Mouse (Mus musculus) embryonic facial prominence, embryonic 13.5 days (tissue): ENCODE data around the gene Ccdc85c. TPM values are rescaled to one million over a fixed set of nuclear protein-coding genes. Genes with fewer than 3 reads are reported as not detected.

Source experiments
- ATAC-seq: fragments of 200-750 bp; cut with Nextera tagmentation; 2 replicates; pipeline ENCODE4 v1.8.0; 2017; ENCODE audit warnings: low read depth; ENCODE audit not compliant: insufficient number of reproducible peaks, insufficient read depth, low FRiP score, low TSS enrichment
- H3K27ac ChIP-seq: fragments of 300-500 bp; sonication (generic); 2 replicates; pipeline ENCODE4 v1.5.1; 2015; ENCODE audit warnings: moderate library complexity, mild to moderate bottlenecking, inconsistent platforms
- H3K27me3 ChIP-seq: fragments of 300-500 bp; sonication (generic); 2 replicates; pipeline ENCODE4 v1.6.1; 2015; ENCODE audit warnings: mild to moderate bottlenecking, inconsistent platforms
- H3K36me3 ChIP-seq: fragments of 300-500 bp; sonication (generic); 2 replicates; pipeline ENCODE4 v1.6.1; 2015; ENCODE audit warnings: mild to moderate bottlenecking, inconsistent platforms
- H3K4me1 ChIP-seq: fragments of 300-500 bp; sonication (generic); 2 replicates; pipeline ENCODE4 v1.6.1; 2015; ENCODE audit warnings: inconsistent platforms
- H3K4me2 ChIP-seq: fragments of 300-500 bp; sonication (generic); 2 replicates; pipeline ENCODE4 v1.6.1; 2015; ENCODE audit warnings: moderate library complexity, mild to moderate bottlenecking, inconsistent platforms
- H3K4me3 ChIP-seq: fragments of 300-500 bp; sonication (generic); 2 replicates; pipeline ENCODE4 v1.5.1; 2015; ENCODE audit warnings: mild to moderate bottlenecking, inconsistent platforms
- H3K9ac ChIP-seq: fragments of 300-500 bp; sonication (generic); 2 replicates; pipeline ENCODE4 v1.6.1; 2015; ENCODE audit warnings: mild to moderate bottlenecking, inconsistent platforms
- H3K9me3 ChIP-seq: fragments of 300-500 bp; sonication (generic); 2 replicates; pipeline ENCODE4 v1.6.1; 2016; ENCODE audit warnings: inconsistent platforms
- WGBS: fragments of 180-500 bp; shearing (Covaris S2); methylation state at CpG from one replicate; pipeline ENCODE4 v1.1.7; 2015; ENCODE audit warnings: mixed read lengths; 5-methylcytosine and 5-hydroxymethylcytosine counted together
- polyA plus RNA-seq: library from polyadenylated mRNA; unstranded; fragments of >200 nt; fragmentation: Nextera tagmentation; extraction: Ambion mirVana; gene quantifications from 2 replicates; pipeline ENCODE4 v1.2.1, GENCODE M21; 2015

Gene Ccdc85c
- polyA plus RNA-seq = 6.3 and 6.6 TPM in 2 replicates

DNA sequence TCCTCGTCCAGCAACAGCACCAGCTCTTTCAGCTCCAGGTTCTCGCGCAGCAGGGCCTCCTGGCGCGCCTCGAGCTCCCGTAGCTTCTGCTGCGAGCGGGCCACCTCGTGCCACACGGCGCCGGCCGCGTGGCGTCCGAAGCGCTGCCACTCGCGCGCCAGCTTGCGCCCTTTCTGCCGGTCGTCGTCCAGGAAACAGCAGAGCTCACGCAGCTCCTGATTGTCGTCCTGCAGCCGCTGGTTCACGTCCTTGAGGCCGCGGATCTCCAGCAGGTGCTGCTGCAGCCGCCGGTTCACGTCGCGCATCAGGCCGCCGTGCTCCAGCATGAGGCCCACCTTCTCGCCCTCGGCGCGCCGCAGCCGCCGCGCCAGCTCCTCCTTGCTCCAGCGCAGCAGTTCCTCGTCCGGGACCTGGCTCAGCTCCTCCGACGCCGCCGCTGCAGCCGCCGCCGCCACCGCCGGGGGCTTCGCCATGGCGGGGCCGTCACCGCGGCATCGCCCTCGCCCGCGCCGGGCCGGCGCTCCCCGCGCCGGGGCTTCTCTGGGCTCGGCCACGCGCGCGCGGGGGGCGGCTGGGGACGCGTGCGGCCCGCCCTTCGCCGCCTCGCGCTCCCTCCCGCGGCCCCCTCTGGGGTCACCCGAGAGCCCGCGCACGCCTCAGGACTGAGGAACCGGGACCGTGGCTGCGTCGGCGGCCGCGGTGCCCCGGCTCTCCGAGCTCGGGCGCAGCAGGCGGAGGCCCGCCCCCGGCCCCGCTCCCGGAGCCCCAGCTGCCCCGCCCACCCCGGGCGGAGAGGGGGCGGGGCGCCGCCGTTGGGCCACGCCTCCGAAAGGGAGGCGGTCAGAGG is at the start of gene Ccdc85c:
TSS of gene Ccdc85c (minus strand) at position 765 of the 847 bp plus-strand sequence.
- Histone ChIP-seq H3K4me1 (peaks cover 74% of the 10 kb centered on the region), H3K27me3 (no peaks in the 10 kb centered on the region), H3K9me3 (no peaks in the 10 kb centered on the region), H3K36me3 (0 out of 2 replicates have a peak, but pooled peaks cover 5% of the 10 kb centered on the region), H3K9ac (peak within 1 kb of the TSS; percentile 79), H3K4me3 (peak within 1 kb of the TSS; percentile 66), H3K27ac (peak within 1 kb of the TSS; percentile 86), H3K4me2 (peak within 1 kb of the TSS; percentile 97)
- no peak; the same call in 1 of the 2 replicates for ATAC-seq
- WGBS = under 1% methylated on average over 100 of the region's 120 CpGs

DNA sequence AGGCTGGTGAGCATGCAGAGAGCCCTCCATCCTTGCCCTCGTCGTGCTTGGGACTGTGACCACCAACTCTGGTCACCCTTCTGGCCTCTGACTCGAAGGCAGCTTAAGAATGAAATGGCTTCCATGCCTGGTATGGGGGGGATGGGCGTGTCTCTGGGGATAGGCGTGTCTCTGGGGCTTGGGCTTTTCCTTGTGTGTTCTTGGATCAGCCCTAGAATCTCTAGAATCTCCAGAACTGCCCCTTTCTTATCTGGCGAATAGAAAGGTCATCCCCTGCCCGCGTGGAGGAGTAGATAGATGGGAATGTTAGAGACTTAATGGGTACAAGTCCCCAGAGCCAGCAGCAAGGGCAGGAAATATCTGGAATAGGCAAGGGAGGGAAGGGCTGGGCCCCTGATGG is 44.9 kb upstream of the Ccdc85c start:
- H3K4me2 ChIP-seq = no peak overlapping the region
- H3K4me3 ChIP-seq = no peak overlapping the region
- H3K9ac ChIP-seq = no peak overlapping the region
- WGBS = 9% methylated on average over 8 of the region's 8 CpGs
- H3K36me3 ChIP-seq = no peaks in the 10 kb centered on the region
- H3K9me3 ChIP-seq = no peaks in the 10 kb centered on the region
- H3K4me1 ChIP-seq = peaks cover 28% of the 10 kb centered on the region
- H3K27ac ChIP-seq = no peak overlapping the region
- ATAC-seq = no peak
- H3K27me3 ChIP-seq = peaks cover 71% of the 10 kb centered on the region

DNA sequence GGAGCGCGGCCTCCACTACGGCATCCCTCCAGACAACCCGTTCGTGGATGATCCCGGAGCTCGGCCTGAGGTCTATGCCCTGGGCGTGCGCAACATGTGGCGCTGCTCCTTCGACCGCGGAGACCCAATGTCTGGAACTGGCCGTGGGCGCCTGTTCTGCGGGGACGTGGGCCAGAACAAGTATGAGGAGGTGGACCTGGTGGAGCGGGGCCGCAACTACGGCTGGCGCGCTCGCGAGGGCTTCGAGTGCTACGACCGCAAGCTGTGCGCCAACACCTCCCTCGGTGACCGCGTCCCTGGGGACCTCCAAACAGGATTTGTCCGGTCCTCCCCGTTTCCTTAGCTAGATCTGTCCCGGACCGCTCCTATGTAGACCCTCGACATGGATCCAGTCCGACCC is 43.3 kb upstream of the Ccdc85c start:
- H3K9ac ChIP-seq = 0 out of 2 replicates have a peak overlapping the region, but pooled peaks have one; percentile 40
- 4% methylated on average over 37 of the region's 37 CpGs for WGBS

DNA sequence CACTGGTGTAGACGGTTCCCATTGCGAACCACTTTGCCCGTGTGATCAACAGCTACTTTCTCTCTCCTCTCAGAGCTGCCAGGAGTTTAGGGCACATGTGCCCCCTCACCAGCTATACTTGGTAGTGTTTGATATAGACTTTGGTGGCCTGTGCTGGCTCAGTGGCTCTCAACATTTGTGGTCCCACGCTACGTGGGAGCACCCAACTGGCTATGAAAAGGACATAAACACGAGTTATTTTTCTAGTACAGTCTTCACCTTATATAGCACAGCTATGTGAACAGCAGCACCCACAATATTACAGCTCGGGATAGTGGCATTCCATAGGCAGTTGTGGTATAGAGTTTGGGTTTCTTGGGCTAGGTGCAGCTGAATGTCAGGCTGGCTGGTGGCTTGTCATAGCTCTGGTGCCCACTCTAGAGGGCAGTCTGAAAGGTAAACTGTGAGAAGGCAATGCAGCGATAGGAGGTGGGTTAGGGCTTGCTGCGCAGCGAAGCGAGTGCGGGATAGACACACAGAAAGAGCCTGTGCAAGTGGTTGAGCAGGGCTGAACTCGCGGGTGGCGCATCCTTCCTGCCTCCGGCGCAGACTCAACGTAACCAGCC is 42.7 kb upstream of the Ccdc85c start:
- no peak for ATAC-seq
- WGBS = 12% methylated on average over 18 of the region's 18 CpGs

More for the DNA sequence above, 43.3 kb upstream of the Ccdc85c start:
- peaks cover 28% of the 10 kb centered on the region for H3K4me1 ChIP-seq
- peak overlapping the region; percentile 53 for H3K4me2 ChIP-seq
- peak overlapping the region; percentile 24 for H3K4me3 ChIP-seq
- no peaks in the 10 kb centered on the region for H3K36me3 ChIP-seq
- H3K27me3 ChIP-seq = peaks cover 79% of the 10 kb centered on the region
- no peaks in the 10 kb centered on the region for H3K9me3 ChIP-seq
- no peak overlapping the region for H3K27ac ChIP-seq
- ATAC-seq = no peak

DNA sequence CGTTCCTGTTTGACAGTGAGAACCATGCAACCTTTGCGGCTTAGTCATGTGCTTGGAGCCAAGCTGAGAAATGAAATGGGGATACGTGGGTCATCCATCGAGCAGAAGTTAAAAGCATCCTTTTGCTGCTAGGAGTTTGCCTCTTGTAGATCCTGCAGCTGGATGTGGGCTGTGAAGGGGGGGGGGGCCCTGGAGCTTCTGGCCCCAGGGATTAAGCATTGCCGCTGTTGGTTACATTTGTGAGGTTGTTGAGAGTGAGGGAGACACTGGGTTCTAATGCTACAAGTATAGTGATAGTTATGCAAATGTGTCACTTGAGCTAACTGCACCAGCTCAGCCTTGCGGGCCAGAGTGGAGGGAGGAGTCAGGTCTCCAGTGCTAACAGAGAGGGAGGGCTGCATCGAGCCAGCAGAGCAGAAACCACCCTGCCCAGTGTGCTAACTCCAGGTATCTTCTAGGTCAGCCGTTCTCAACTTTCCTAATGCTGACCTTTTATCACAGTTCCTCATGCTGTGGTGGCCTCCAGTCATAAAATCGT is 42.0 kb upstream of the Ccdc85c start:
- H3K27ac ChIP-seq = no peak overlapping the region
- H3K4me2 ChIP-seq = no peak overlapping the region
- H3K9me3 ChIP-seq = no peaks in the 10 kb centered on the region
- no peaks in the 10 kb centered on the region for H3K36me3 ChIP-seq
- H3K4me1 ChIP-seq = peaks cover 28% of the 10 kb centered on the region
- peaks cover 81% of the 10 kb centered on the region for H3K27me3 ChIP-seq
- H3K9ac ChIP-seq = no peak overlapping the region
- 8% methylated on average over 9 of the region's 9 CpGs for WGBS
- no peak overlapping the region for H3K4me3 ChIP-seq
- no peak for ATAC-seq

More for the DNA sequence above, 42.7 kb upstream of the Ccdc85c start:
- Histone ChIP-seq H3K4me1 (peaks cover 28% of the 10 kb centered on the region), H3K4me2 (peak overlapping the region; percentile 53), H3K9ac (0 out of 2 replicates have a peak overlapping the region, but pooled peaks have one; percentile 40), H3K36me3 (no peaks in the 10 kb centered on the region), H3K27ac (no peak overlapping the region), H3K4me3 (peak overlapping the region; percentile 24), H3K9me3 (no peaks in the 10 kb centered on the region), H3K27me3 (peaks cover 81% of the 10 kb centered on the region)

DNA sequence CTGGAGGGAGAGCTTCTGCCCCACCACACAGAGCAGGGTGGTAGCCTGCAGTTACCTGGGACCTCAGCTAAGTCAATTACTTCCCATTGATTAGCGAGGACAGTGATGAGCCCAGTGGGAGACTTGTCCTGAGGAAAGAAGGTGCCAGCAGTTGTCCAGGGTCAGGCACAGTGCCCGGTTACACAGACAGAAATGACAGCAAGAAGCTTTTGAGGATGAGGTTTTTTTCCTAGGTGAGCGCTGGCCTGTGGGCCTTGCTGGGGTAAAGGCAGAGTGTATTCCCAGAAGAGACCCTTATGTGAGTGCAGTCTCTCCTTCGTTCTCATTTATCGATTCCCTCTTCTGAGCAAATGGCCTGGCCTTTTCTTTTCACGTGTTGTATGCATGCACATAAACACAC is 41.4 kb upstream of the Ccdc85c start:
- no peak overlapping the region for H3K27ac ChIP-seq
- H3K27me3 ChIP-seq = peaks cover 75% of the 10 kb centered on the region
- H3K9me3 ChIP-seq = no peaks in the 10 kb centered on the region
- H3K36me3 ChIP-seq = no peaks in the 10 kb centered on the region
- peaks cover 28% of the 10 kb centered on the region for H3K4me1 ChIP-seq
- no peak overlapping the region for H3K9ac ChIP-seq
- no peak for ATAC-seq
- H3K4me3 ChIP-seq = no peak overlapping the region
- 25% methylated on average over 6 of the region's 6 CpGs for WGBS
- no peak overlapping the region for H3K4me2 ChIP-seq

DNA sequence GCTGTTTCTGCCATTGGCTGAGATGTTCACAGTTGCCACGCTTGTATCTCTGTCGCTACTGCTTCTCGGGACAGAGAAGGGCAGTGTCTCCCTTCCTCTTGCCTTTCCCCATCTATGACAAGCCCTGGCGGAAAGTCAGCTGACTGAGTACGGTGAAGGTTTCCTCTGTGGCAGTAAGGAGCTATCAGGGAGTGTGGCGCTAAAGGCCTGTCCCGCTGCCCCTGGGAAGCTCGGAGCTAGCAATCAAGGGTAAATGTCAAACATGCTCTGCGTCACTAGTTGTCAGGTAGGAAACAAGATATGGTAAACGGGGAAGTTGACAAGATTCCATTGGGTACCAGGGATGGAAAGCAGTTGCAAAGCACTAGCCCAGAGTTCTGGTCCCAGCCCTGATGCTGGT is 40.6 kb upstream of the Ccdc85c start:
- Histone ChIP-seq H3K4me2 (no peak overlapping the region), H3K4me3 (no peak overlapping the region), H3K9ac (no peak overlapping the region), H3K27me3 (peaks cover 66% of the 10 kb centered on the region), H3K36me3 (no peaks in the 10 kb centered on the region), H3K27ac (no peak overlapping the region), H3K4me1 (peaks cover 27% of the 10 kb centered on the region), H3K9me3 (no peaks in the 10 kb centered on the region)
- no peak for ATAC-seq
- WGBS = 29% methylated on average over 10 of the region's 10 CpGs

DNA sequence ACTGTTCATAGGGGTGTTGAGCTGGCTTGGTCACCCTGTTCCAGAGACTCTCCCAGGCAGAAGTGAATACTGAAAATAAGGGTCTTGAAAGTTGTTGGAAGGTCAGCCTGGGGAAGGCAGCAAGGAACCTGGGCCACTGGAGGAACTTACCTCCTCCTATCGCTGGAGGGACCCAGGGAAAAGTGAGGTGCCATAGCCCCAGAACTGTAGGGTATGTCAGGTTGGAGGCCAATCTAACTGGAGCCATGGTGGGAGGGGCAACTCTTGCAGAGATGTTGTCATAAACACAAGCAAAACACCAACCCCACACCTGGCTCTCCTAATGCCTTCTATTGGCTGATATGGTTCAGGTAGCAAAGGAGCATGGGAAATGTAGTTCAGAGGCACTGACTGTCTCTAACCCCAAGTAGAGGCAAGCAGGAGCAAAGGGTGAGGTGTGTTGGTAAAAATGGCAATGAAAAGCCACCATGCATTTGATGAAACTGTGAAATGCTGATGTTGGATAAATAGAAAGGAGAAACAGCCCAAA is 38.1 kb upstream of the Ccdc85c start:
- no peak overlapping the region for H3K4me2 ChIP-seq
- no peak overlapping the region for H3K9ac ChIP-seq
- peaks cover 14% of the 10 kb centered on the region for H3K4me1 ChIP-seq
- no peaks in the 10 kb centered on the region for H3K36me3 ChIP-seq
- peaks cover 51% of the 10 kb centered on the region for H3K27me3 ChIP-seq
- no peak overlapping the region for H3K27ac ChIP-seq
- H3K9me3 ChIP-seq = no peaks in the 10 kb centered on the region
- no peak for ATAC-seq
- WGBS = 81% methylated on average over 1 of the region's 1 CpGs
- H3K4me3 ChIP-seq = no peak overlapping the region

DNA sequence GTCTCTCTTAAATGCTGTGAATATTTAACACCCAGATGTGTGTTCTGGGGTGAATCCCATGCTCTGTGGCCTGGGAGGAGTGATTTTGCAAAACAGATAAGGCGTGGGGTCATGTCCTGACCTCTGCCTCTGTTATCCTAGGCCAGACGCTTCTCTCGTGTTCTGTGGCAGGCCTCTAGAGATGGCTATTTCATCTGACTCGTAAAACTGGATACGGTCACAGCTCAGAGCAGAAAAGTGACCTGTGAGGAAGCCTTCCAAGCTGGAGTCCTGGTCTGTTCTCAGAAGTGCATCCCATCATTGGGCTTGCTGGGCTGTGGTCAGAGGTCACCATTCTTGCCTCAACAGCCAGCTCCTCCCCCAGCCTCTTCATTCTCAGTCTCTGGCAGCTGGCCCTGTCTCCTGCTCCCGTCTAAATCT is 37.2 kb upstream of the Ccdc85c start:
- H3K4me1 ChIP-seq = peaks cover 7% of the 10 kb centered on the region; the same call in 1 of the 2 replicates
- 41% methylated on average over 6 of the region's 6 CpGs for WGBS
- no peak for ATAC-seq
- H3K4me3 ChIP-seq = no peak overlapping the region
- H3K27me3 ChIP-seq = peaks cover 51% of the 10 kb centered on the region
- no peak overlapping the region for H3K9ac ChIP-seq
- no peak overlapping the region for H3K4me2 ChIP-seq
- no peaks in the 10 kb centered on the region for H3K36me3 ChIP-seq
- H3K27ac ChIP-seq = no peak overlapping the region
- H3K9me3 ChIP-seq = no peaks in the 10 kb centered on the region

DNA sequence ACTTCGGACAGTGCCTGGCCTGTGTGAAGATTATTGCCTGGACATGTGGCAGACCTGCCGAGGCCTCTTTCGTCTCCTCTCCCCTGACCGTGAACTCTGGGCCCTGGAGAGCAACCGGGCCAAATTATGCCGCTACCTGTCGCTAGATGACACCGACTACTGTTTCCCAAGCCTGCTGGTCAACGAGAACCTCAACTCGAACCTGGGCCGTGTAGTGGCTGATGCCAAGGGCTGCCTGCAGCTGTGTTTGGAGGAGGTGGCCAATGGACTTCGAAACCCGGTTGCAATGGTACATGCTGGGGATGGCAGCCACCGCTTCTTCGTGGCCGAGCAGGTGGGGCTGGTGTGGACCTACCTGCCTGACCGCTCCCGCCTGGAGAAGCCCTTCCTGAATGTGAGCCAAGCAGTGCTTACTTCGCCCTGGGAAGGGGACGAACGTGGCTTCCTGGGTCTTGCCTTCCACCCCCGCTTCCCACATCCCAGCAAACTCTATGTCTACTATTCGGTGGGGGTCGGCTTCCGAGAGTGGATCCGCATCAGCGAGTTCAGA is 36.6 kb upstream of the Ccdc85c start:
- H3K4me1 ChIP-seq = 0 out of 2 replicates have a peak, but pooled peaks cover under 1% of the 10 kb centered on the region
- ATAC-seq = no peak
- no peak overlapping the region for H3K9ac ChIP-seq
- H3K4me3 ChIP-seq = no peak overlapping the region
- H3K4me2 ChIP-seq = no peak overlapping the region
- no peaks in the 10 kb centered on the region for H3K9me3 ChIP-seq
- no peak overlapping the region for H3K27ac ChIP-seq
- peaks cover 51% of the 10 kb centered on the region for H3K27me3 ChIP-seq
- no peaks in the 10 kb centered on the region for H3K36me3 ChIP-seq
- WGBS = 88% methylated on average over 27 of the region's 27 CpGs

DNA sequence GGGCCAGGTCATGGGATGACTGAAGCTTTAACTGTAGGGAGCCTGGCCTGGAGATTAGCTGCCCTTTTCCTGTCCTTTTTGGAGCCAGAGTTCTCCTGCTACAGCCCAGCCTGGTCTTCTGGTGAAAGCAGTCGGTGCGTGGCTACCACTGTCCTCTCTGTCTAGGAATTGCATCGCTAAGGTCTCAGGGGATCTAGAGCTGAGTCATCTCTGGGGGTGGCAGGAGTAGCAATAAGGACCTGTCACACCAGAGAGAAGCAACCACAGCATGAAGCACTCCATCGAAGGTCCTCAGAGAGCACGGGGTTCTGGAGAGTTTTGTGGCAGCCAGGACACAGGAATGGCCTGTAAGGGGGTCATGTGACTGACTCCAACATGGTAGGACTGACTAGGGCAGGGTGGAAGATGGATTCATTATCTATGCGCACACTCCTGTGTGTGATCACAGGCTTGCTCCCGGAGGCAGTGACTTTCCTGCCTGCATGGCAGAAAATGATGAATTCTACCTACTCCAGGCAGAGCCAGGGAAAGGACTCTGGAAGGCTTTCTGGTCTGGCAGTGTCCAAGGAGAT is 35.3 kb upstream of the Ccdc85c start:
- 77% methylated on average over 7 of the region's 7 CpGs for WGBS
- Histone ChIP-seq H3K4me1 (peaks cover 7% of the 10 kb centered on the region), H3K27me3 (peaks cover 51% of the 10 kb centered on the region), H3K4me2 (no peak overlapping the region), H3K4me3 (no peak overlapping the region), H3K27ac (no peak overlapping the region), H3K9ac (peak overlapping the region; percentile 27; the same call in 1 of the 2 replicates), H3K36me3 (no peaks in the 10 kb centered on the region), H3K9me3 (no peaks in the 10 kb centered on the region)
- ATAC-seq = no peak
